ENCODE assay signal across 16 mouse cellular contexts in the genomic region with DNA sequence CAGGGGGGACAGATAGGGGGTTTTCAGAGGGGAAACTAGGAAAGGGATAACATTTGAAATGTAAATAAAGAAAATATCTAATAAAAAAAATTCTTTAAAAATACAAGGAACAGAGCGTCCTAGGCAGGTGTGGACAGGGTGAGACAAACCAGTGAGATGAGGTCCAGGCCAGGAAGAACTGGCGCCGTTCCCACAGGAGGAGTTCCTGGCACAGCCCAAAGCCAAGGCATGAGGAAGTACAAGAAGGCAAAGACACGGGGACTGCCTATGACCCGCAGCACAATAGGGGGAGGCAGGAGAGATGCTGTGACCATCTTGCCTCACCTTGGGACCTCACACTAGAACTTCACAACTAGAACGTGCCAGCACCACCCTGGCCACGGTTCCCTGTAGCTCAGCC. TPM values are rescaled to one million over a fixed set of nuclear protein-coding genes. Genes with fewer than 3 reads are reported as not detected.
DNase-seq lines count a peak whose midpoint lies in the region; ATAC-seq lines count a peak whose summit lies in the region.
"Had no signal": no experiment of that assay in that cellular context is flagged by ENCODE, and none has a peak within 500 bp of the region (broad histone marks: within the 10 kb centered on the region; RNA-seq: fewer than 3 reads in every experiment).

No protein-coding gene starts in this region.

- no peak overlapping the region for H3K27ac ChIP-seq in kidney, embryonic 16.5 days (ENCODE audit: low read length)
- H3K27ac ChIP-seq in heart, embryonic 15.5 days: no peak overlapping the region

- no peak for ATAC-seq in kidney, embryonic 16.5 days (ENCODE audit: low FRiP score, low TSS enrichment)
- ATAC-seq in heart, embryonic 15.5 days (replicated peaks; ENCODE audit: insufficient number of reproducible peaks, insufficient read depth, low FRiP score, low read depth): peak; percentile 76
- ATAC-seq in monocyte, adult 5-6 weeks (replicated peaks; ENCODE audit: insufficient number of reproducible peaks, low FRiP score, low TSS enrichment, poor library complexity, severe bottlenecking): no peak
- ATAC-seq: intestine, postnatal 0 days had no signal

- H3K9me3 ChIP-seq in kidney, embryonic 16.5 days (ENCODE audit: low read length): no peaks in the 10 kb centered on the region
- no peaks in the 10 kb centered on the region for H3K9me3 ChIP-seq in heart, embryonic 15.5 days (replicated peaks)

- WGBS in kidney, embryonic 16.5 days: 81% methylated on average over 7 of the region's 7 CpGs
- WGBS in heart, embryonic 15.5 days: 36% methylated on average over 7 of the region's 7 CpGs

- H3K27me3 ChIP-seq in kidney, embryonic 16.5 days (ENCODE audit: insufficient read depth, low read length): no peaks in the 10 kb centered on the region
- H3K27me3 ChIP-seq in heart, embryonic 15.5 days: 0 out of 2 replicates have a peak, but pooled peaks cover 6% of the 10 kb centered on the region
- H3K27me3 ChIP-seq: megakaryocyte, embryonic 14.5 days had no signal

- H3K4me2 ChIP-seq in kidney, embryonic 16.5 days (replicated peaks; ENCODE audit: low read depth, low read length): no peak overlapping the region
- H3K4me2 ChIP-seq in heart, embryonic 15.5 days: no peak overlapping the region

- peaks cover 5% of the 10 kb centered on the region; the same call in 1 of the 2 replicates for H3K4me1 ChIP-seq in kidney, embryonic 16.5 days (ENCODE audit: insufficient read depth, low read length)
- H3K4me1 ChIP-seq in heart, embryonic 15.5 days (replicated peaks): peaks cover 5% of the 10 kb centered on the region
- H3K4me1 ChIP-seq: megakaryocyte, embryonic 14.5 days had no signal

- DNase-seq in adrenal gland, postnatal 10 days: peak; percentile 13
- DNase-seq in adrenal gland, postnatal 36 days: no peak
- peak; percentile 57 for DNase-seq in kidney, adult 18-20 months
- peak; percentile 61 to 82 for DNase-seq in kidney, postnatal 36 days
- no peak for DNase-seq in left cerebral cortex, adult 8-10 months (ENCODE audit: low spot score in 2 of 2)
- DNase-seq: thymus, postnatal 36 days had no signal

- H3K36me3 ChIP-seq in kidney, embryonic 16.5 days (ENCODE audit: insufficient read depth, low read length): no peaks in the 10 kb centered on the region
- H3K36me3 ChIP-seq in heart, embryonic 15.5 days: no peaks in the 10 kb centered on the region

- H3K4me3 ChIP-seq in kidney, embryonic 16.5 days (ENCODE audit: low read length): no peak overlapping the region
- no peak overlapping the region for H3K4me3 ChIP-seq in heart, embryonic 15.5 days
- H3K4me3 ChIP-seq: megakaryocyte, embryonic 14.5 days; myocyte had no signal

- H3K9ac ChIP-seq in kidney, embryonic 16.5 days (replicated peaks; ENCODE audit: low read length): no peak overlapping the region
- no peak overlapping the region for H3K9ac ChIP-seq in heart, embryonic 15.5 days

RNA-seq across cellular contexts. Expression of a gene that starts 15.5 kb away (rescaled TPM):
- 10 to 100 TPM; 12.3 to 28.2 TPM for total RNA-seq in adrenal gland, postnatal 10 days (2021)
- total RNA-seq in adrenal gland, postnatal 36 days (2021): under 1 TPM; 0.33 to 0.50 TPM
- 0.31 and 0.32 TPM in 2 replicates for polyA plus RNA-seq in kidney, embryonic 16.5 days (2015; fragmentation: Nextera tagmentation; extraction: Ambion mirVana)
- 0.10 TPM in 1 of 2 replicates, not detected in the other for polyA plus RNA-seq in heart, embryonic 15.5 days (2015; fragmentation: Nextera tagmentation; extraction: Ambion mirVana)
- 0.53 TPM in 1 of 3 replicates, not detected in the others for total RNA-seq in monocyte, adult 5-6 weeks (2017)
- under 1 TPM in 2 of 4 experiments, not detected in 2; 0.24 to 0.34 TPM for total RNA-seq in left cerebral cortex, adult 8-10 months (2022)
- total RNA-seq: hematopoietic stem cell, adult 5-6 weeks had no signal
- polyA plus RNA-seq: embryonic facial prominence, embryonic 14.5 days; intestine, postnatal 0 days; myocyte had no signal

RNA-seq across cellular contexts. Expression of a gene that starts 21.5 kb away (rescaled TPM):
- total RNA-seq in adrenal gland, postnatal 10 days (2021): under 1 TPM; 0.30 to 0.39 TPM
- under 1 TPM; 0.66 to 0.70 TPM for total RNA-seq in adrenal gland, postnatal 36 days (2021)
- 0.40 and 0.64 TPM in 2 replicates for polyA plus RNA-seq in kidney, embryonic 16.5 days (2015; fragmentation: Nextera tagmentation; extraction: Ambion mirVana)
- polyA plus RNA-seq in heart, embryonic 15.5 days (2015; fragmentation: Nextera tagmentation; extraction: Ambion mirVana): 0.14 and 0.55 TPM in 2 replicates
- not detected in 3 replicates for total RNA-seq in monocyte, adult 5-6 weeks (2017)
- total RNA-seq in left cerebral cortex, adult 8-10 months (2022): 1 to 10 TPM in 3 of 4 experiments, under 1 TPM in 1; 0.80 to 1.8 (median 1.0) TPM
- total RNA-seq: hematopoietic stem cell, adult 5-6 weeks had no signal

RNA-seq across cellular contexts. Expression of a gene that starts 34.6 kb away (rescaled TPM):
- total RNA-seq in adrenal gland, postnatal 10 days (2021): not detected
- total RNA-seq in adrenal gland, postnatal 36 days (2021): not detected
- polyA plus RNA-seq in kidney, embryonic 16.5 days (2015; fragmentation: Nextera tagmentation; extraction: Ambion mirVana): not detected in 2 replicates
- not detected in 2 replicates for polyA plus RNA-seq in heart, embryonic 15.5 days (2015; fragmentation: Nextera tagmentation; extraction: Ambion mirVana)
- not detected in 3 replicates for total RNA-seq in monocyte, adult 5-6 weeks (2017)
- not detected for total RNA-seq in left cerebral cortex, adult 8-10 months (2022)
- total RNA-seq: hematopoietic stem cell, adult 5-6 weeks; left cerebral cortex, postnatal 10 days had no signal
- polyA plus RNA-seq: embryonic facial prominence, embryonic 14.5 days; intestine, postnatal 0 days; liver, embryonic 16.5 days; myocyte had no signal

Comparison
In these comparisons a context has a peak if more than half of its experiments do, and no peak if none do; other contexts are left out.
1. DNase-seq: peak in adrenal gland, postnatal 10 days (single experiment), kidney, adult 18-20 months (single experiment) and kidney, postnatal 36 days (2 of 2); none in adrenal gland, postnatal 36 days (0 of 2) and left cerebral cortex, adult 8-10 months (0 of 2).